Mouse (Mus musculus): ENCODE results near the gene Vac14. TPM values are rescaled to one million over a fixed set of nuclear protein-coding genes. Genes with fewer than 3 reads are reported as not detected.

Gene Vac14
- total RNA-seq, 2 experiments from 2014 or later, result 25.4 to 26.1 TPM

DNA sequence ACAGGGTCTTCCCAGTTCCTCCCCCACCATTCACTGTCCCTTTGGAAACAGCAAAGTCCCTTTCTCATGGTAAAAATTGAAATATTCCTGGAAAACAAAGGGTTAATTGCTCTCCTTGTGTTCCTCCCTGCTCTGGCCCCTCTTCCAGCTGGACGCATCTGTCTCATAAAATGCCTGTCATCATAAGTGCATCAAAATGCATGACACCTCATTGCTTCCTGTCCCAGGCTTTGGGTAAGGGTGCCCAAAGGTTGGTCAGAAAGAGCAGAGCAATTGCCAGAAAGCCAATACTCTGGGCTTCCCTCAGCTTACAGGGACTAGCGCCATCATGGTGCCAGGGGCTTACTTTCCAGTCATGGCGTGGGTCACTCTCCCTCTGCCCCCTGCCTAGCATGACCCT is 92.2 kb downstream of the Vac14 start:
- no peak for TF ChIP-seq CTCF (IDR thresholded peaks at IDR 0.05)
- DNase-seq (ENCODE audit: extremely low spot score in 1 of 2, low spot score in 2 of 2), result no peak
- Histone ChIP-seq H3K27ac (peak overlapping the region; percentile 11; the same call in 1 of the 2 replicates), H3K4me3 (no peak overlapping the region)
- intact Hi-C loops (cut with DNase I), result no loop called here

- intact Hi-C loops (cut with DNase I), result no loop called here
- no peak for DNase-seq (ENCODE audit: extremely low spot score in 1 of 2, low spot score in 2 of 2)
- TF ChIP-seq CTCF (IDR thresholded peaks at IDR 0.05), result no peak; the same call in 1 of the 2 replicates
- no peak overlapping the region for H3K4me3 ChIP-seq
- H3K27ac ChIP-seq, result peak overlapping the region; percentile 11; the same call in 1 of the 2 replicates
These were observed 93.0 kb downstream of the Vac14 start for GRCm38 (mm10) chr8:110711271-110711934.

DNA sequence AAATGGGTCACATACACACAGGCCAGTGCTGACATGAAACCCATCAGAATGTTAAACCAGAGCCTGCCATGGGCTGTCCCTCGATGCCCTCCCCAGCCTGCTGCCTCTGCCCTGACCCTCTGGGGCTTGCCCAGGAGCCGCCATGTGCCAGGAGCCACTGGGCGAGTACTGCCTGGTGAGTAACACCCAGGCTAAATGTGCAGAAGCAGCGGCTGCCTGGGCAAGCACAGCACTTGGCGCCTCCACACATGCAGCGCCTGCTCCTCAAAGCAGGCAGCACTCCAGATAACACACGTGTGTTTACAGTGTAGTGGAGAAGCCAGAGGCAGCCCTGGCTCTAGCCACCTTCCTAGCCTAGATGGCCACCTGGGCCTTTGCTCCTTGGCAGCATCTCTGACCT is 94.7 kb downstream of the Vac14 start:
- TF ChIP-seq CTCF (IDR thresholded peaks at IDR 0.05), result no peak
- Histone ChIP-seq H3K27ac (no peak overlapping the region), H3K4me3 (no peak overlapping the region)
- intact Hi-C loops (cut with DNase I), result no loop called here
- no peak for DNase-seq (ENCODE audit: extremely low spot score in 1 of 2, low spot score in 2 of 2)

GRCm38 (mm10) chr8:110714827-110715519 is 96.6 kb downstream of the Vac14 start:
- no peak for TF ChIP-seq CTCF (IDR thresholded peaks at IDR 0.05)
- DNase-seq (ENCODE audit: extremely low spot score in 1 of 2, low spot score in 2 of 2), result no peak
- intact Hi-C loops (cut with DNase I), result no loop called here
- Histone ChIP-seq H3K4me3 (no peak overlapping the region), H3K27ac (peak overlapping the region; percentile 86)

DNA sequence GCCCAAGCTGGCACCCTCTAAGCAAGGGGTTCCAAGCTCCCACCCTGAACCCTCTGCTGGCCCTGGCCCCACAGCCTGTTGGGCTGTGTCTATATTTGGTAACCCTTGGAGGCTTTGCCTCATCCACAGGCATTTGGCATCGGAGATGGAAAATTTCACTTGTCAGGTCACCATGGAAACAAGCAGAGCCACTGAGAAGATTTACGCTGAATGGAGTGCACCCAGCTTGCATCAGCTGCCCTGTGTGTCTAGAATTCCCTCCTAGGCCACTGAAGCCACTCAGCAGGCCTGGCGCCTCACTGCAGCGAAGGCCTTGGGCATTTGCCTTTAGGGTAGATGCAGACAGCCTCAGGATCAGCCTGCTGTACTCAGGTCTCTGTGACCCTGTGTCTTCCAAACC is 97.7 kb downstream of the Vac14 start:
- peak in 1 of 2 experiments; percentile 66 for DNase-seq (ENCODE audit: extremely low spot score in 1 of 2, low spot score in 2 of 2)
- intact Hi-C loops (cut with DNase I), result no loop called here

DNA sequence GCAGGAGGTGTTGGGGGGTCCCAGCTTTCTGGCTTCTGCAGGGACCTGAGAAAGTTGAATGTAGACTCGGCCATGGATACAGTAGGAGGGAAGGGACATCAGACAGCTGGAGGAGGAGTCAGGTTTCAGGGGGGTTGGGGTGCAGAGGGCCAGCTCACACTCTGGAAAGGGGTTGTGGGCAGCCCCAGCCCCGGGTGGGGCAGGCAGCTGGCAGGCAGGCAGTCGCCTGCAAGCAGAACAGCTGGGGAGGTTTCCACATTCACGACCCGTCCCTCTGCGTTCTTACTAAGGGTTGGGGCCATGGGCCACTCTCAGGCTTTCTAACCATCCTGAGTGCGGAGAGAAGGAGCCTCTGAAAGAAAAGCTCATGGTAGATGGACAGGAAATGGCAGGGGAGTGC is 98.7 kb downstream of the Vac14 start:
- Histone ChIP-seq H3K4me3 (no peak overlapping the region), H3K27ac (peak overlapping the region; percentile 86; the same call in 1 of the 2 replicates)
- intact Hi-C loops (cut with DNase I), result no loop called here
- DNase-seq (ENCODE audit: extremely low spot score in 1 of 2, low spot score in 2 of 2), result no peak
- no peak for TF ChIP-seq CTCF (IDR thresholded peaks at IDR 0.05)

More for the DNA sequence above, 97.7 kb downstream of the Vac14 start:
- Histone ChIP-seq H3K4me3 (no peak overlapping the region), H3K27ac (peak overlapping the region; percentile 86)
- no peak for TF ChIP-seq CTCF (IDR thresholded peaks at IDR 0.05)

DNA sequence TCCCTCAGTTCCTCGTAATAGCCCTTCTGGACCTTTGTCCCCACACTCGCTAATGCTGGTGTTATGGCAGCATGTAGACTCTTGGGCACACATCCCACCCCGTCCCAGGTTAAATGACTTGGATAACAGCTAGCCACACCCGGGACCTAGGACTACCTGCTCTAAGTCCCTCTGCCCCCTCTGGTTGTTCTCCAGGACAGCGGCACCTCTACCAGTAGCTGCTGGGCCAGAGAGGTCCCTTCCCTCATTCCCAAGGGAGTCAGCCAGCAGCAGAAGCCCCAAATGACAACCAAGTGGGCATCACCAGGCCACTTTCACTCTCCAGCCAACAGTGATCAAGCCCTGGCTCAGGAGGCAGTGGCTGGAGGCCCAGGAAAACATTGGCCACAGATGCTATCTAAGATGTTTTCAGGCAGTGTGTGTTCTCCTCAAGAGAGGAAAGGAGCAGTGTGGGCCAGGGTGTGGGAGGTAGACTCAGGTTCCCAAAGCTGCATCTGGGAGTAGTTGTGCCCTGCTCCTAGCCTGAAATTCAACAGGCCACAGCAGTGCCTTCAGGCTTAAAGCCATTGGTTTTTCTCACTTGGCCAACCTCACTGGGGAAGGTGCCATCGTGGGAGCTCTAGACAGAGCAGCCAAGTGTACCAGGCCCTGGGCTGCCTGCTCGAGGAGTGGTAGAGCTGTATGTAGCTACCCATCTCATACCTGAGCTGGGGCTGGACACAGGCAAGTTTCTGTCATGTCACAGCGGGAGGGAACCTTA is 100.0 kb downstream of the Vac14 start:
- intact Hi-C loops (cut with DNase I), result no loop called here
- H3K4me3 ChIP-seq, result no peak overlapping the region
- DNase-seq (ENCODE audit: extremely low spot score in 1 of 2, low spot score in 2 of 2), result no peak
- peak overlapping the region; percentile 80 for H3K27ac ChIP-seq
- TF ChIP-seq CTCF (IDR thresholded peaks at IDR 0.05), result no peak

- H3K27ac ChIP-seq, result peak overlapping the region; percentile 80
- no peak overlapping the region for H3K4me3 ChIP-seq
- TF ChIP-seq CTCF (IDR thresholded peaks at IDR 0.05), result no peak
- intact Hi-C loops (cut with DNase I), result no loop called here
- DNase-seq (ENCODE audit: extremely low spot score in 1 of 2, low spot score in 2 of 2), result no peak
These were observed 100.7 kb downstream of the Vac14 start for GRCm38 (mm10) chr8:110718969-110719670.

- intact Hi-C loops (cut with DNase I), result no loop called here
These were observed 101.7 kb downstream of the Vac14 start for GRCm38 (mm10) chr8:110719898-110720653.

GRCm38 (mm10) chr8:110720685-110721598 is 102.6 kb downstream of the Vac14 start, which contains the start of gene Mtss1l:
Gene Mtss1l, plus strand, starts transcription at chr8:110721476.
- no peak for TF ChIP-seq CTCF (IDR thresholded peaks at IDR 0.05)
- Histone ChIP-seq H3K4me3 (peak within 1 kb of the TSS; percentile 54), H3K27ac (peak within 1 kb of the TSS; percentile 84)
- DNase-seq (ENCODE audit: extremely low spot score in 1 of 2, low spot score in 2 of 2), result peak; percentile 70 to 81
- intact Hi-C loops (cut with DNase I), result no loop called here

More at GRCm38 (mm10) chr8:110719898-110720653, 101.7 kb downstream of the Vac14 start:
- DNase-seq (ENCODE audit: extremely low spot score in 1 of 2, low spot score in 2 of 2), result no peak
- no peak overlapping the region for H3K4me3 ChIP-seq
- no peak for TF ChIP-seq CTCF (IDR thresholded peaks at IDR 0.05)
- peak overlapping the region; percentile 80 for H3K27ac ChIP-seq

All from left cerebral cortex, adult 2 months (tissue).